Mouse (Mus musculus) kidney, adult 2 months (tissue): ENCODE results near the gene Aurkaip1.

ENCODE experiments used
- CTCF ChIP-seq: fragments of 200-500 bp; conservative IDR thresholded peaks from 2 replicates; pipeline ENCODE4 v1.5.1; 2011; ENCODE audit warnings: low read depth, mild to moderate bottlenecking, control low read depth, low read length, moderate library complexity, mixed read lengths; ENCODE audit not compliant: insufficient read depth, insufficient read length
- POLR2A ChIP-seq: fragments of 200-500 bp; IDR thresholded peaks from one replicate; pipeline ENCODE4 v1.6.1; 2011; ENCODE audit warnings: low read depth, low read length, control low read depth

DNA sequence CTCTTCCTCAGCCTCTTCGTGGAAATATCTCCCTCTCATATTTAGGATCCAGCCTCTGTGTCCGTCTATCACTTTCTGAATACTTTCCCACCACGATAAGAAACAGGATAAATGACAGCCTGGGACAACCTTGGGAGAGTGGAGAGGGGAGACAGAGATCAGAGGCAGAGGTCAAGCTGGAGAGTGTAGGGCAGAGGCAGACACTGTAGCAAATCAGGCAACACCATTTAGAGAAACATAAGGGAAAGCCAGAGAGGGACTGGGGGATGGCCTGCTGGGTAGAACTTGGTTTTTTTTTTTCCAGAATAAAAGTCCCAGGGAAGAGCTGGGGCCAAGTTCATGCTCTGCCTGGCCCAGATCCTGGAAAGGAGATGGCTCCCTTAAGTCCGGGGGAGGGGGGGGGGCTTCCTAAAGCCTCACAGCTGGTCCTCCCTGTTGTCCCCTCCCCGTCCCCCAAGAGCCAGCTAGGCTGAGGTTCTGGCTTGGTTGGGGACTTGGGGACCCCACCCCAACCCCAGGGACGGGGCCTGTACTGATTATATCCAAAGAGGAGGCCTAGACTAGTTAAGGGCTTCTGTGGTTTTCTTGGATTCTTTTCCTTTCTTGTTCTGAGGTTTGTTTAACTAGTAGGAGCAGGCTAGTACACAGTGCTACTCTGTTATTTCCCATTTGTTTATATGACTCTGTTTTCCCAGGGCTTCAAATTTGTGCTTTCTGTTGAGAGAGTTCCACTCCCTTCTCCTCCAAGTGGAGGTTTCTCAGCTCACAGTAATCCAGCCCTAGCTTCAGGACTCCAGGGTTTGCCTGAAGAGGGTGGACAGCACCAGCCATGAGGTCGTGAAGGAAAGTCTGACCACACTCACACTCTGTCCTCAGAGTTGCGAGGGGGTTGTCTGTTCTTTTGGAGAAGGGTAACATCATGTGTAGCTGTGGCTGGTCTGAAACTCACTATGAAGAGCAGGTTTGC, 7.4 kb downstream of the Aurkaip1 start:
- TF ChIP-seq POLR2A, result no peak
- TF ChIP-seq CTCF, result no peak
